Mouse (Mus musculus) MEL (cell line): ENCODE results near the gene Degs2.
"Not testable (repeated sequence)": the region's sequence is repeated elsewhere in the genome, so short reads cannot be mapped to it uniquely, and the experiment has no call there.

Experiments used
- CTCF ChIP-seq, 3 experiments: IDR thresholded peaks in 2 of 3; conservative IDR thresholded peaks in 1 of 3; 2 replicates each; pipeline ENCODE4 v1.5.1; 2011 to 2012; ENCODE audit warnings: low read length in 3 of 3, low read depth in 2 of 3, mild to moderate bottlenecking in 2 of 3, improper control_type of control experiment in 1 of 3, inconsistent platforms in 1 of 3, mixed read lengths in 1 of 3, moderate library complexity in 1 of 3; ENCODE audit not compliant: control insufficient read depth in 1 of 3, insufficient read depth in 1 of 3, poor library complexity in 1 of 3, severe bottlenecking in 1 of 3
- EP300 ChIP-seq, 2 experiments: IDR thresholded peaks; 2 replicates each; pipeline ENCODE4 v1.6.1; 2011; ENCODE audit warnings: improper control_type of control experiment in 2 of 2, low read length in 2 of 2, low read depth in 1 of 2, mild to moderate bottlenecking in 1 of 2
- ETS1 ChIP-seq: IDR thresholded peaks from 2 replicates; pipeline ENCODE4 v1.6.1; 2012; ENCODE audit warnings: low read depth, mild to moderate bottlenecking, inconsistent platforms, low read length, improper control_type of control experiment, moderate library complexity
- GABPA ChIP-seq: IDR thresholded peaks from 2 replicates; pipeline ENCODE4 v1.6.1; 2012; ENCODE audit warnings: low read depth, mild to moderate bottlenecking, inconsistent platforms, low read length, improper control_type of control experiment, moderate library complexity
- HCFC1 ChIP-seq: IDR thresholded peaks from 2 replicates; pipeline ENCODE4 v1.6.1; 2012; ENCODE audit warnings: low read depth, mild to moderate bottlenecking, inconsistent platforms, low read length, improper control_type of control experiment, moderate library complexity
- NELFE ChIP-seq: IDR thresholded peaks from 2 replicates; pipeline ENCODE4 v1.6.1; 2011; ENCODE audit warnings: low read depth, low read length, improper control_type of control experiment
- POLR2A ChIP-seq, 2 experiments: IDR thresholded peaks; 2 replicates each; pipeline ENCODE4 v1.6.1; 2011 to 2012; ENCODE audit warnings: low read length in 2 of 2, mild to moderate bottlenecking in 2 of 2, control low read depth in 1 of 2, improper control_type of control experiment in 1 of 2, low read depth in 1 of 2, moderate library complexity in 1 of 2; ENCODE audit not compliant: control insufficient read depth in 1 of 2, insufficient read depth in 1 of 2, poor library complexity in 1 of 2
- RAD21 ChIP-seq: IDR thresholded peaks from 2 replicates; pipeline ENCODE4 v1.6.1; 2011; ENCODE audit warnings: mild to moderate bottlenecking, low read depth, low read length, improper control_type of control experiment
- RCOR1 ChIP-seq: IDR thresholded peaks from 2 replicates; pipeline ENCODE4 v1.6.1; 2012; ENCODE audit warnings: low read depth, mild to moderate bottlenecking, inconsistent platforms, low read length, improper control_type of control experiment
- SIN3A ChIP-seq: IDR thresholded peaks from 2 replicates; pipeline ENCODE4 v1.6.1; 2012; ENCODE audit warnings: low read length, improper control_type of control experiment, inconsistent platforms
- TAL1 ChIP-seq: IDR thresholded peaks from 2 replicates; pipeline ENCODE4 v1.6.1; 2012; ENCODE audit warnings: mild to moderate bottlenecking, inconsistent platforms, low read length, moderate library complexity, mixed read lengths
- TCF12 ChIP-seq: IDR thresholded peaks from 2 replicates; pipeline ENCODE4 v1.6.1; 2014; ENCODE audit warnings: low read depth, mild to moderate bottlenecking, inconsistent platforms, low read length, improper control_type of control experiment, moderate library complexity
- USF1 ChIP-seq: IDR thresholded peaks from 2 replicates; pipeline ENCODE4 v1.6.1; 2014; ENCODE audit warnings: low read depth, mild to moderate bottlenecking, inconsistent platforms, low read length, improper control_type of control experiment, moderate library complexity
- USF2 ChIP-seq, 2 experiments: IDR thresholded peaks; 2 replicates each; pipeline ENCODE4 v1.6.1; 2011 to 2012; ENCODE audit warnings: improper control_type of control experiment in 2 of 2, low read length in 2 of 2, borderline replicate concordance in 1 of 2, inconsistent platforms in 1 of 2, low read depth in 1 of 2, mild to moderate bottlenecking in 1 of 2; ENCODE audit not compliant: insufficient read depth in 1 of 2

DNA sequence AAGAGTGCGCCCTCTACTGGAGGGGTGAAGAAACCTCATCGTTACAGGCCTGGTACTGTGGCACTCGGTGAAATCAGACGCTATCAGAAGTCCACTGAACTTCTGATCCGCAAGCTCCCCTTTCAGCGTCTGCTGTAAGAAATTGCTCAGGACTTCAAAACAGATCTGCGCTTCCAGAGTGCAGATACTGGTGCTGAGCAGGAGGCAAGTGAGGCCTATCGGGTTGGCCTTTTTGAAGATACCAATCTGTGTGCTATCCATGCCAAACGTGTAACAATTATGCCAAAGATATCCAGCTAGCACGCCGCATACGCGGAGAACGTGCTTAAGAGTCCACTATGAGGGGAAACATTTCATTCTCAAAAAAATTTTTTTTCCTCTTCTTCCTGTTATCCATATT lies 11.9 kb upstream of the Degs2 start:
- not testable (repeated sequence) for TF ChIP-seq NELFE; CTCF (IDR thresholded peaks at IDR 0.05 in 2 of 3, conservative IDR thresholded peaks at IDR 0.05 in 1 of 3; ENCODE audit: control insufficient read depth in 1 of 3, insufficient read depth in 1 of 3, low read depth in 2 of 3, low read length in 3 of 3, poor library complexity in 1 of 3, severe bottlenecking in 1 of 3); USF1; POLR2A (IDR thresholded peaks at IDR 0.05; ENCODE audit: control insufficient read depth in 1 of 2, insufficient read depth in 1 of 2, low read depth in 1 of 2, low read length in 2 of 2, poor library complexity in 1 of 2); RCOR1; TAL1; ETS1; GABPA; TCF12; SIN3A; USF2 (IDR thresholded peaks at IDR 0.05; ENCODE audit: borderline replicate concordance in 1 of 2, insufficient read depth in 1 of 2, low read depth in 1 of 2, low read length in 2 of 2); HCFC1; EP300 (IDR thresholded peaks at IDR 0.05; ENCODE audit: low read depth in 1 of 2, low read length in 2 of 2); RAD21
